Mouse (Mus musculus): Measurements from ENCODE around the gene Sp2. TPM values are rescaled to one million over a fixed set of nuclear protein-coding genes. Genes with fewer than 3 reads are reported as not detected.

The Sp2 gene
- polyA plus RNA-seq, 1 experiment from 2014 or later: 17.6 TPM

DNA sequence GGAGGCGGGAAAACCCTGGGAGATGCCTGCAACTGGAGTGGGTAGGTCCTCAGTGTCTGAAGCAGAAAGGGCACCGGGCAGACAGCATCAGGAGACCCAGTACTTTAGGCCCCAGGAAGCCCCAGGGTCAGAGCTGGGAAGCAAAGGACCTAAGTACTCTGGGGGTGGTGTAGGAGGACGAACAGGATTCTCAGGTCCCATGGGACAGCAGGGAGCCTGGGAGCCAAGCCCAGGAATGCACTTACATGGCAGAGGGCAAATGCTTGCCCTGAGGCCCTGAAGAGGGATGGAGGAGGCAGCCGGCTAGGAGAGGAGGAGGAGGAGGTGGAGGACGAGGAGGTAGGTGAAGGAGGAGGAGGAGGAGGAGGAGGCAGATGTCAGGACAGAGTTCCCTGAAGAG, 12.3 kb upstream of the Sp2 start:
- WGBS (ENCODE audit: insufficient replicate concordance): 62% methylated on average over 5 of the region's 5 CpGs
- no peak overlapping the region for H3K27ac ChIP-seq (replicated peaks)
- H3K4me3 ChIP-seq (replicated peaks): no peak overlapping the region
- H3K9me3 ChIP-seq (replicated peaks): no peaks in the 10 kb centered on the region
- H3K9ac ChIP-seq: no peak overlapping the region
- peaks cover 76% of the 10 kb centered on the region for H3K27me3 ChIP-seq
- H3K4me2 ChIP-seq: no peak overlapping the region
- H3K36me3 ChIP-seq (replicated peaks): no peaks in the 10 kb centered on the region
- no peak for ATAC-seq (ENCODE audit: insufficient read depth)
- peaks cover 6% of the 10 kb centered on the region for H3K4me1 ChIP-seq (replicated peaks)

DNA sequence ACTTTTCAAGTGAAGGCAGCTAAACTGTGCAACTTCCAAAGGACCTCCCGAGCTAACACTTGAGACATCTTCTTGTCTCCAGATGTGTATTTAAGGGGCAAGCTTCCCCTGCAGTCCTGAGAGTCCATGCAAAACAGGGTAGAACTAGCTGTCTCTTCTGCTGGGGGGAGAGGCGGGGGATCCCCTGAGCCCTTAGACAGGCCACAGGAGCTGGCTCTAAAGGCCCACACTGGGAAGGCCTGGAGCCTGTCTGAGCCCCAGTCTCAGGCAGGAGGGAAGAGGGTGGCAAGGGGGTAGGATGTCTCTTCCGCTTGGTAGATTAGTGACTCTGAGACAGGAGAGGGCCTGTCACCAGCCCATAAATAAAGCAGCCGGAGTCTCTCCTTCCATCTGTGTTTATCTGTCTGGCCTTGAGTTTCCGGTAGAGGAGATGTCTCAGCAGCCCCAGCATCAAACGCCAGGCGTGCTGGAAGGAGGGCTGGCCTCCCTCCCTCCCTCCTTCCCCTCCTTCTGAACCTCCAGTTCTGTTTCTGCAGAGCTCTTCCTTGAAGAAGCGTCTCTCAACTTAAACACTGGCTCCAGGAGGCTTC, 10.1 kb upstream of the Sp2 start:
- Histone ChIP-seq H3K27me3 (peaks cover 73% of the 10 kb centered on the region), H3K27ac (replicated peaks) (no peak overlapping the region), H3K36me3 (replicated peaks) (no peaks in the 10 kb centered on the region), H3K4me2 (no peak overlapping the region), H3K4me1 (replicated peaks) (peaks cover 14% of the 10 kb centered on the region), H3K4me3 (replicated peaks) (no peak overlapping the region), H3K9me3 (replicated peaks) (no peaks in the 10 kb centered on the region), H3K9ac (no peak overlapping the region)
- 15% methylated on average over 8 of the region's 8 CpGs for WGBS (ENCODE audit: insufficient replicate concordance)
- no peak for ATAC-seq (ENCODE audit: insufficient read depth)

DNA sequence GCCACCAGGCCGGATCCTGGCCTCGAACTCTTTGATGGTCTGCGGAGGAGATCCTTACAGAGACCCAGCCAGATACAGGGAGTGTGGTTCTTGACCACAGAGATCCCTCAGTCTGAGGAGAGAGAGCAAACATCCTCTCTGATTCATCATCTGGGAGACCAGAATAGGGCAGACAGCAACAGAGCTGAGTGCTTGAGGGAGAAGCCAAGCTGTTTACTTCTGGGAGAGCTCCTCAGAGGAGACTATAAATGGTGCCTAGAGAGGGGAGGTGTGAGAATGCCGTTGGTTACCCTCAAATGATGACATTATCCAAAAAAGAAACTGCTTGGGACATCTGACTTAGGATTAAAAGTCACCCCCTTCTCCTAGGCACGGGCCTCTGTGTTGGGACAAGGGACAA, 8.7 kb upstream of the Sp2 start:
- no peaks in the 10 kb centered on the region for H3K9me3 ChIP-seq (replicated peaks)
- no peak overlapping the region for H3K27ac ChIP-seq (replicated peaks)
- H3K9ac ChIP-seq: no peak overlapping the region
- H3K36me3 ChIP-seq (replicated peaks): no peaks in the 10 kb centered on the region
- H3K4me2 ChIP-seq: no peak overlapping the region
- H3K4me3 ChIP-seq (replicated peaks): no peak overlapping the region
- WGBS (ENCODE audit: insufficient replicate concordance): 53% methylated on average over 5 of the region's 5 CpGs
- H3K4me1 ChIP-seq (replicated peaks): peaks cover 10% of the 10 kb centered on the region
- peaks cover 73% of the 10 kb centered on the region for H3K27me3 ChIP-seq
- ATAC-seq (ENCODE audit: insufficient read depth): no peak

DNA sequence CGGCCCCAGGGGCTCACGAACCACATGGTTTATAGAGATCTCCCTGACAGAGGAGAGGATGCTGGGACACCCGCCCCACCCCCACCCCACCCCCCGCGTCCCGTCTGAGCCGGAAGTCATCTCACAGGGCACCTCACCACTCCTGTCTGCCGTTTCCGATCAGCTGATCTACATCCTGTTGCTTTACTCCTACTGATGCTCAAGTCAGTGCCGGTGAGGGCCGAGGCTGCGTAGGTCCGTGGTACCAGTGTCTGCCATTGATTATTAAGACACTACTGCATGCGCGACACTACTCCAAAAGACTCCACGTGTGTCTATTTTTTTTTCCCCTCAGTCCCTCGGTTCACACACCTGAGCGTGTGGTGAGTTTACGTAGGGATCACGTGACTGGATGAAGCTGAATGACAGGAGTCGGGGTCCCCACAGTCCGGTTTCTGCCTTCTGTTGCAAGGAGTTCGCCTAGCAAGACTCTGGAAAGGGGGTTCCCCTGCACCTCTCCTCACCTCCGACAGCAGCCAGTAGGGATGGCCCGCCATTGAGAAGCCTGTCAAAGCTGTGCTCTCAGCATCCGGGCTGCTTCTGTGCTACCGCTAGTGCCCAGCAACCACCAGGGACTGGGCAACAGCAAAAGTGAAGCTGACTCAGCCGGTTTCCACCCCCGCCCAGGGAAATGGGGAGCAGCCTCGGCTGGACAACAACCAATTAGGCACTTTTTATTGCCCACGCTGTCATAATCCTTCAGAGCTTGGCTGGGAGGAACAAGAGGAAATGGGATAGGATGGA, 5.3 kb upstream of the Sp2 start:
- ATAC-seq (ENCODE audit: insufficient read depth): no peak
- H3K9ac ChIP-seq: no peak overlapping the region
- WGBS (ENCODE audit: insufficient replicate concordance): 7% methylated on average over 31 of the region's 31 CpGs

DNA sequence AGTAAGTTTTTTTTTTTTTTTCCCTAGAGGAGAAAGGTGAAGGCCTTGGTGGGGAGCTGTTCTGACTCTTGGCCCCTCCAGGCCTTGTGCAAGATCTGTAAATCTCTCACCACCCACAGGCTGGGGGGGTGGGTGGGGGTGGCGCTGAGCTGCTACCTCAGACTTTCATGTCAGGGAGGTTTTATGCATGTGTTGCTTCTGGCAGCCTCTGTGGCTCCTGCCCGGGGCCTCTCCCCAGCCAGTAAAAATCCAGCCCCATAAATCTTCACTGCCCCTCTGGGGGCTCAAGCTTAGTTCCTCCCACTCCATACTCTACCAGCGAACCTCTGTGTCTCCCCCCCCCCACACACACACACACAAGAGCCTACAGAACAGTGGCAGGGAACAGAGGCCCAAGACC, 3.7 kb upstream of the Sp2 start:
- ATAC-seq (ENCODE audit: insufficient read depth): no peak
- H3K27me3 ChIP-seq: peaks cover 72% of the 10 kb centered on the region
- H3K4me1 ChIP-seq (replicated peaks): peaks cover 16% of the 10 kb centered on the region
- no peaks in the 10 kb centered on the region for H3K9me3 ChIP-seq (replicated peaks)
- no peak overlapping the region for H3K4me3 ChIP-seq (replicated peaks)
- H3K27ac ChIP-seq (replicated peaks): no peak overlapping the region
- no peak overlapping the region for H3K4me2 ChIP-seq
- 34% methylated on average over 3 of the region's 3 CpGs for WGBS (ENCODE audit: insufficient replicate concordance)
- no peak overlapping the region for H3K9ac ChIP-seq
- H3K36me3 ChIP-seq (replicated peaks): no peaks in the 10 kb centered on the region

More for the DNA sequence above, 5.3 kb upstream of the Sp2 start:
- no peak overlapping the region for H3K4me3 ChIP-seq (replicated peaks)
- H3K4me2 ChIP-seq: peak overlapping the region; percentile 35
- H3K4me1 ChIP-seq (replicated peaks): peaks cover 10% of the 10 kb centered on the region
- H3K27ac ChIP-seq (replicated peaks): no peak overlapping the region
- H3K9me3 ChIP-seq (replicated peaks): no peaks in the 10 kb centered on the region
- H3K36me3 ChIP-seq (replicated peaks): no peaks in the 10 kb centered on the region
- H3K27me3 ChIP-seq: peaks cover 73% of the 10 kb centered on the region

DNA sequence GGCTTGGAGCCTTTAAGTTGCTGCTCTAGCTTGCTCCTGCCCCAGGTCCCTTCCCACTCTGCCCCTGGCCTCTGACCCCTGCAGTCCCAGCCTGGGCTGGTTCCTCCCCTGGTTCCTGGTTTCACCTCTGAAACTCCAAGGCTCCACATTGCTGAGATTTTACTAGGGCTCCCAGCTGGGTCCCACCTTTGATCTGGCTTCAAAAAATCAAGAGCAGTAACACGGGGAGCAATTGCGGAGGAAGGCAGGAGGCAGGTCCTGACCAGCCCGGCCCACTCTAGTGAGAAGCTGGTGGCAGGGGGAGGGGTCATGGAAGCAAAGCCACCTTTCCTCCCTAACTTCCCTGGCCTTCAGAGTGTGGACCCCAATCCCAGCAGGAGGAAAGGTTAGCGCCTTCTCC, 2.1 kb upstream of the Sp2 start:
- H3K4me3 ChIP-seq (replicated peaks): no peak overlapping the region
- H3K27ac ChIP-seq (replicated peaks): no peak overlapping the region
- peaks cover 62% of the 10 kb centered on the region for H3K27me3 ChIP-seq
- H3K36me3 ChIP-seq (replicated peaks): no peaks in the 10 kb centered on the region
- H3K9me3 ChIP-seq (replicated peaks): no peaks in the 10 kb centered on the region
- ATAC-seq (ENCODE audit: insufficient read depth): no peak
- H3K9ac ChIP-seq: no peak overlapping the region
- H3K4me1 ChIP-seq (replicated peaks): peaks cover 19% of the 10 kb centered on the region
- H3K4me2 ChIP-seq: no peak overlapping the region
- 48% methylated on average over 4 of the region's 4 CpGs for WGBS (ENCODE audit: insufficient replicate concordance)

DNA sequence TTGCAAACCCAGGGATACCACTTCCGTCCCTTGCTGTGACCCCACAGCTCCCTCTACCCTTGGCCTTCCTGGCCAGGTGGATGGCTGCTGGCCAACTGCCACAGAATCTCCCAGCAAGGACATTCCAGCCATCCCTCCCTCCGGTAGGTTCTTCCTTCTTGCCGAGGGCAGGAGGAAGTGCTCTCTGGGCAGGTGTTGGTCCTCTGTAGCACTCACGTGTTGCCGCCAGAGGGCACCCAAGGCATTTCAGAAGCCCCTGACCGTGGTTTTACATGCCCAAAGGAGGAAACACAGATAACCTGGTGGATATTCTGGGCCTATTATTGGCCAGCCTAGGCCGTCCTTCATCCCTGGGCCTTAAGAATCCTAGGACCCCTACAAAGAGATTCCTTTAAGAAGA, 404 bp downstream of the Sp2 start:
- no peaks in the 10 kb centered on the region for H3K36me3 ChIP-seq (replicated peaks)
- peaks cover 27% of the 10 kb centered on the region for H3K4me1 ChIP-seq (replicated peaks)
- no peak overlapping the region for H3K9ac ChIP-seq
- peak overlapping the region; percentile 11; the same call in 1 of the 2 replicates for H3K4me2 ChIP-seq
- H3K9me3 ChIP-seq (replicated peaks): no peaks in the 10 kb centered on the region
- ATAC-seq (ENCODE audit: insufficient read depth): no peak
- H3K4me3 ChIP-seq (replicated peaks): no peak overlapping the region
- 1% methylated on average over 7 of the region's 7 CpGs for WGBS (ENCODE audit: insufficient replicate concordance)
- H3K27me3 ChIP-seq: peaks cover 39% of the 10 kb centered on the region
- H3K27ac ChIP-seq (replicated peaks): no peak overlapping the region

DNA sequence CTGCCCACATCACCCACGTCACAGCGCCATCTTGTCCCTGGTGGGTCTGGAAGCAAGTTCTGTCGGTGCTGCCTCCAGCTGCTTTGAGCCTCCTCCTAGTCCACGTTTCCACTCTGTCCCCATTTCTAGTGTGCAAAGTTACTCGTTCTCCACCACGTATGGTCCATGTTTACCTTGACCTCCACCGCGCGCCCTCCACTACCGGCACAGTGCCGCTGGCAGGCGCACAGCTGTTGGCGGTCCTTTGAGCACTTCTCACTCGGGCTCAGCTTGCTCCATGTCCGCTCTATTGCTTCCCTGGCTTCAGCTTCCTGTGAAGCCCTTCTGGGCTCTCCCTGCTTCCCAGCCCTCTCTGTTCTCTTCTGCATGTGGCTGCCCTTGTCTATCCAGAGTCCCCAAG, 1.3 kb downstream of the Sp2 start:
- H3K36me3 ChIP-seq (replicated peaks): no peaks in the 10 kb centered on the region
- H3K4me1 ChIP-seq (replicated peaks): peaks cover 28% of the 10 kb centered on the region
- peaks cover 30% of the 10 kb centered on the region for H3K27me3 ChIP-seq
- H3K27ac ChIP-seq (replicated peaks): 0 out of 2 replicates have a peak overlapping the region, but pooled peaks have one; percentile 14
- no peak overlapping the region for H3K4me3 ChIP-seq (replicated peaks)
- no peak overlapping the region for H3K9ac ChIP-seq
- 69% methylated on average over 15 of the region's 15 CpGs for WGBS (ENCODE audit: insufficient replicate concordance)
- H3K4me2 ChIP-seq: no peak overlapping the region
- no peaks in the 10 kb centered on the region for H3K9me3 ChIP-seq (replicated peaks)
- no peak for ATAC-seq (ENCODE audit: insufficient read depth)

DNA sequence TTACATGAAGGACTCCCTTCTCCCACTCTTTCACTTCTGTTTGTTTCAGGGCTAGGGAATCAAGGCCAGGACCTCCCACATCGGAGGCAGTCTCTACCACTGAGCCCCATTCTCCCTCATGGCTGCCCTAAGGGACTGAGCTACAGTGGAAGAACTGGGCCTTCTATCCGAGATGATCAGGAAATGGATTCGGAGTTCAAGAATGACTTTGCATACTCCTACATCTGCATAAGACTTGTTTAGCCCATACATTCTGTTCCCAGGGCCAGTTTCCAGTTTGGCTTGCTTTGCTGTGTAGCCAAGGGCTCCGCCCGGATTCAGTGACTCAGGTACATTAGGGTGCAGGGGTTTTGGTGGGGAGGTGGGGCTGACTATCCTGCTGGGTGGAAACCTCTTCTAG, 2.7 kb downstream of the Sp2 start:
- no peak overlapping the region for H3K4me2 ChIP-seq
- H3K4me3 ChIP-seq (replicated peaks): no peak overlapping the region
- 69% methylated on average over 5 of the region's 5 CpGs for WGBS (ENCODE audit: insufficient replicate concordance)
- no peaks in the 10 kb centered on the region for H3K36me3 ChIP-seq (replicated peaks)
- no peak overlapping the region for H3K9ac ChIP-seq
- no peak for ATAC-seq (ENCODE audit: insufficient read depth)
- H3K4me1 ChIP-seq (replicated peaks): peaks cover 43% of the 10 kb centered on the region
- H3K9me3 ChIP-seq (replicated peaks): no peaks in the 10 kb centered on the region
- H3K27ac ChIP-seq (replicated peaks): no peak overlapping the region
- peaks cover 16% of the 10 kb centered on the region for H3K27me3 ChIP-seq

DNA sequence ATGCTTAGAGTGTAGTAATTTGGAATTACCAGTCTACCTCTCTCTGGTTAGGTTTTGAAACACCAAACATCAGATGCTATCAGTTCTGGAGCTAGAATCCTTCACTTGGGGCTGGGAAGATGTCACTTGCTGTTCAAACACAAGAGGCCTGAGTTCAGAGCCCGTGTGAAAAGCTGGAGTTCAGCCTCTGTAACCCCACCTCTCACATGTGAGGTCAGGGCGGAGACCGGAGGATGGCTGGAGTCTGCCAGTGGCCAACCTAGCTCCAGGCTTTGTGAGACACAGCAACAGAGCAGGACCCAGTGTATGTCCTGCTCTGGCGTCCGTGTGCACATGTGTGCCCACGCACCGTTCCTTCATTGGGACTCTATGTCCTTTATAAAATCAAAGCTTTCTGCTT, 3.4 kb downstream of the Sp2 start:
- ATAC-seq (ENCODE audit: insufficient read depth): no peak
- Histone ChIP-seq H3K27me3 (peaks cover 9% of the 10 kb centered on the region), H3K36me3 (replicated peaks) (no peaks in the 10 kb centered on the region; the same call in 1 of the 2 replicates), H3K4me2 (no peak overlapping the region), H3K27ac (replicated peaks) (0 out of 2 replicates have a peak overlapping the region, but pooled peaks have one; percentile 96), H3K4me1 (replicated peaks) (peaks cover 50% of the 10 kb centered on the region), H3K9ac (peak overlapping the region; percentile 29; the same call in 1 of the 2 replicates), H3K4me3 (replicated peaks) (no peak overlapping the region), H3K9me3 (replicated peaks) (no peaks in the 10 kb centered on the region)
- WGBS (ENCODE audit: insufficient replicate concordance): 79% methylated on average over 7 of the region's 7 CpGs

DNA sequence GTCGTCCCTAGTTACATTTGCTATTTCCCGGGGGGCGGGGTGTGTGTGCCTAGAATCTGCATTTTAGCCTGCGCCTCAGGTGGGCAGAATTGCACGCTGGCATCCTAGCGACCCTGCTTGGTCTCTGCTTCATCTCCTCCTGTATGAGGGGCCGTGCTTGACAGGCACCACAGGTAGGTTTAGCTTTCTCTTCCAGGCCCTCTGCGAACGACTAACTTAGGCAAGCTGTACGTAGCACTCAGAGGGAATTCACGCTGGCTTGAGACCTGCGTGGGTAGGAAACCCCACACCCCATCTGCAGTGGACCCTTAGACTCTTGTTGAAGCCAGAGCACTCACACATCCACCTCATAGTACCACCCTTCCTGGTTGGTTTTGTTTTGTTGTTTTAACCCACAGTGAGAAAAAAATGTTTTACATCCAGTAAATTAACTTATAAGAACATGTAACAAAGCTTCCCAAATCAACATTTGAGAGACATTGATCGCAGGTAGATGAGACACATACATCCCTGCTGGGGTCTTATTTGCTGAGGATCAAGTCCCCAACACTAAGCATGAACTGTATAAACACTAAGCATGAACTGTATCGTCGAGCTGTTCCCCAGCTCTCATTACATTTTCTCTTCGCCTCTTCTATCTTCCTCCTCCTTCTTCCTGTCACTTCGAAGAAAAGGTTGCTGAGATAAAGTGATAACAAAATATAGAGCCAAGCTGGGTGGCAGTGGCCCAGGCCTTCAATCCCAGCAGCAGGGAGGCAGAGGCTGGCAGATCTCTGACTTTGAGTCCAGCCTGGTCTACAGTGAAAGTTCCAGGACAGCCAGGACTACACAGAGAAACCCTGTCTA, 4.1 kb downstream of the Sp2 start:
- H3K27me3 ChIP-seq: peaks cover 2% of the 10 kb centered on the region; the same call in 1 of the 2 replicates
- peak overlapping the region; percentile 91 for H3K4me2 ChIP-seq
- peak overlapping the region; percentile 85 for H3K4me3 ChIP-seq (replicated peaks)
- H3K27ac ChIP-seq (replicated peaks): peak overlapping the region; percentile 96
- H3K36me3 ChIP-seq (replicated peaks): no peaks in the 10 kb centered on the region; the same call in 1 of the 2 replicates
- WGBS (ENCODE audit: insufficient replicate concordance): 18% methylated on average over 17 of the region's 17 CpGs
- H3K9ac ChIP-seq: peak overlapping the region; percentile 82
- H3K9me3 ChIP-seq (replicated peaks): no peaks in the 10 kb centered on the region
- peaks cover 56% of the 10 kb centered on the region for H3K4me1 ChIP-seq (replicated peaks)
- ATAC-seq (ENCODE audit: insufficient read depth): no peak

Data from liver, embryonic 15.5 days (tissue).